Mouse (Mus musculus) ES-E14 (cell line): ENCODE data around the gene Qrfpr.

Experiments
- CHD2 ChIP-seq: IDR thresholded peaks from 2 replicates; pipeline ENCODE4 v1.6.1; 2014; ENCODE audit warnings: mild to moderate bottlenecking, low read depth, low read length, inconsistent platforms
- MAFK ChIP-seq: IDR thresholded peaks from 2 replicates; pipeline ENCODE4 v1.6.1; 2014; ENCODE audit warnings: mild to moderate bottlenecking, low read depth, low read length, inconsistent platforms; ENCODE audit not compliant: insufficient read depth
- ZC3H11A ChIP-seq: IDR thresholded peaks from 2 replicates; pipeline ENCODE4 v1.6.1; 2012; ENCODE audit warnings: low read depth, mild to moderate bottlenecking, inconsistent platforms, low read length, borderline replicate concordance

DNA sequence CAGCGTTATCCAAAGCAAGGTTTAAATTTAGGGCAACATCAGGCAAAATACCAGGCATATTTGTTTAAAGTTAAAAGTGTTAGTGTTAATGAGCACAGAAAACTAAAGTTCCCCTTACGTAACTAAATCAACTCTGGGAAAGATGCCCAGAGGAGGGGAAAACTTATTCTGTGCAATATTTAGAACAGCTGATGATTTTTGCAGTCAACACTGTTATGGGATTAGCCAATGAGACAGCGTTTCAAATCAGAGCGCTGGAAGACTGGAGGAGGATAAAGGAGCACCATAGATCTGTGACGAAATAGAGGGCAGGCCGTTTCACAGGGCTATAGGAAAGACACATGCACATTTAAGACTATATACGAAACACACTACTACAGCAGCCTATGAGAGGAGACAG lies 19.2 kb downstream of the Qrfpr start:
- TF ChIP-seq ZC3H11A (no peak), CHD2 (no peak), MAFK (no peak)
